Mouse (Mus musculus) embryo, embryonic 11 days (tissue): ENCODE measurements around the gene Syn3.

Experiments
- DNase-seq: peaks from one replicate; pipeline ENCODE4 v3.0.0-alpha.2; 2015

Syn3 gene

GRCm38 (mm10) chr10:86302761-86303494 lies 195.8 kb downstream of the Syn3 start:
- DNase-seq, result peak; percentile 74

DNA sequence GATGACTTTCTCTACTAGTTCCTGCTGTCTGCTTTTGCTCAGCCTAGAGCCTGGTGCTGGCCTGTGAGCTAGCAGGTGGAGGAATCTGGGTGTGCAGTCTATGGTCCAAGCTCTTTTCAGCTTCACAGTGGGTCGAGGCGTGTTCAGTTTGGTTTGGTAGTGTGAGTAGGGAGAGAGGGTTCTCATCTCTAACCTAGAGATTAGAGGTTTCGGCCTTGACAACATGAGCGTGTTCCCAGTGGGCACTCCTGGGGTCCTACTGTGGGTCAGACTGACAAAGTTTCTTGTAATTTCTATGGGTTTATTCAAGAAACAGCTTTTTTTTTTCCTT lies 196.4 kb downstream of the Syn3 start:
- no peak for DNase-seq

- DNase-seq, result no peak
Observed at GRCm38 (mm10) chr10:86301593-86302317, 196.9 kb downstream of the Syn3 start.

GRCm38 (mm10) chr10:86301117-86301490 lies 197.6 kb downstream of the Syn3 start:
- DNase-seq, result peak; percentile 37

GRCm38 (mm10) chr10:86300293-86301116 lies 198.2 kb downstream of the Syn3 start, which contains the start of gene Timp3:
Timp3 (plus strand) TSS chr10:86300372.
- peak; percentile 90 for DNase-seq

DNA sequence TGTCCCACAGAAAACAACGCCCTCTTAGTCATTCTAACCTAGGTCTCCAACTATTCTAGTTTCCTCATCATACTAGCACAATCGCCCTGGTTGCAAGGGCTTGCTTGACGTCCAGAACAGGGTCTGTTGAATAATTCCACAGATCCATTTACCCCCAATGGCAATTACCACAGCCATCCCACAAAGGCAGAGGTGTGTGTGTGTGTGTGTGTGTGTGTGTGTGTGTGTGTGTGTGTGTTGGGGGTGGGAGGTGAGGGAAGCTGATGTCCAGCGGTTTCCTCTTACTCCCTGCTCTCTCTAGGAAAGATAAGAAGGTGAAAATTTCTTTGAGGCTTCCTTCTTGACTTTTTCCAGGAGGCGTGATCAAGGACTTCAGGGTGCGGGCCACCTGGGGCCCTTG lies 198.9 kb downstream of the Syn3 start:
- DNase-seq, result no peak

GRCm38 (mm10) chr10:86298326-86298725 lies 200.4 kb downstream of the Syn3 start:
- no peak for DNase-seq

DNA sequence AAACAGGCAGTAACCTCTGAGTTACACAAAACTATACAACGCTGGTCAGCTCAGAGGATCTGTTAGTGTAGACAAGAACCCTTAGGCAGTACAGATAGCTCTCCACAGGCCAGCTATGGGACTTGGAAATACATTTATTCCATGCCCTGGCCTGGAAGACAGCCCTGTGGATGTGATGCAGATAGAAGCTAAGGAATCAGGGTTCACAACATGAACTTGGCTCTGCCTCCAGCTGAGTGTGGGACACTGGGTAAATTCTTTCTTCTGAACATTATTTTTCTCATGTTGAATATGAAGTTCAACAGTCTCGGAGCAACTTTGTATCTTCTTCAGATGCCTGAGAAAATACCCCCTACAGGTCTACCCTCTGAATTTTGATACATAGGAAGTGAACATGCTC lies 201.4 kb downstream of the Syn3 start:
- no peak for DNase-seq

GRCm38 (mm10) chr10:86296111-86296510 lies 202.6 kb downstream of the Syn3 start:
- peak; percentile 84 for DNase-seq

GRCm38 (mm10) chr10:86295454-86296098 lies 203.1 kb downstream of the Syn3 start:
- DNase-seq, result peak; percentile 76

DNA sequence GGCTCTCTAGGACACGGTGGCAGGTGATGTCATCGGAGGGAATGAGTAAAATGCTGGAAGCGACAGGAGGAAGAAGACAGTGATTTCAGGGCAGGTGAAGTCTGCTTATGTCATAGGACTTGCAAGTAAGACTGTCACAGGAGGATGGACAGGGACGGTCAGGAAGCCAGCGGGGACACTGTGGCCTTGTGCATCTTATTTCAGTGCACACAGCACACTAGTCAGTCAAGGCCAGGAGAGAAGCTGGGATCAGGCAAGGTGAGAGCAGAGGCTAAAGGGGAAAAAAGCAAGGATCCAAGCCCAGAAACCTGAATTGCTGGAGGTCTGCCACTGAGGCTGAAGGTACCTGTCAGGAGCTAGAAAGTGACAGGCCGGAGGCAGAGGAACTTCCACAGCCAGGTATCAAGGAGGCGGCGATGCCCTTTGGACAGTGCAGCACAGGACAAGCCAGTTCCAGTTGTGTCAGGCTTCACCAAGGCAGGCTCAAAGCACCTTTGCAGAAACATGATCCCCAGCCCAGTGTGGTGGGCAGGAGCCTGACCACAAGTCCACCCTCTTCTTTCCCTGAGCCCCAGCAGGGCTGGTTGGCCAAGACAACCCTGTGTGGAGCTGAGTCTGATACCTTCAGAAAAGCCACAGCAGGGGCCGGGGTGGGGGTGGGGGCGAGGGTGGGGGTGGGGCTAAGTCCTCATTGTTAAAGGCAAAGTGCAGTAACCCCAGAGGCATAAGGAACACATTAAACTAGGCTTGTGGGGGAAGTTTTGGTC lies 203.9 kb downstream of the Syn3 start:
- peak; percentile 57 for DNase-seq

DNA sequence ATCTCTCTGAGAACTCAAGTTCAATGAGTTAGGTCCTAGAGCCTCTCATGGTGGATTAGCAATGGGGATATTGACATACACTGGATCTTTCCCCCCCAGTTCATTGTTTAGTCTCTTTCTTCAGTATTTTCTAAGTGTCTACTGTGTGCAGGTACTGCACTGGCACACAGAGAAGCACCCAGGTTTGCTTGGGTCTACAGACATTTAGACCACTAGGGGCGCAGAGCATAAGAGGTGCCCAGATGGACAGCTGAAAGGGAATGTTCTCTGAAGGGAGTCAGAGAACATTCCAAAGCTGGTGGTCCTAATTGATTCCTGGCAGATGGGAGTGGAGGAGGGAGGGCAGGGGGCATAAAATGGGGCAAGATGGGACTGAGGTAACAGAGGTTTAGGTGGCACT lies 204.8 kb downstream of the Syn3 start:
- DNase-seq, result no peak

- DNase-seq, result no peak
Observed at GRCm38 (mm10) chr10:86290109-86290771, 208.5 kb downstream of the Syn3 start.

GRCm38 (mm10) chr10:86286508-86286907 lies 212.2 kb downstream of the Syn3 start:
- no peak for DNase-seq

- no peak for DNase-seq
Observed at GRCm38 (mm10) chr10:86281238-86281637, 217.5 kb downstream of the Syn3 start.

- no peak for DNase-seq
Observed at GRCm38 (mm10) chr10:86279579-86280168, 219.0 kb downstream of the Syn3 start.

- DNase-seq, result peak; percentile 34
Observed at GRCm38 (mm10) chr10:86278481-86278880, 220.2 kb downstream of the Syn3 start.

DNA sequence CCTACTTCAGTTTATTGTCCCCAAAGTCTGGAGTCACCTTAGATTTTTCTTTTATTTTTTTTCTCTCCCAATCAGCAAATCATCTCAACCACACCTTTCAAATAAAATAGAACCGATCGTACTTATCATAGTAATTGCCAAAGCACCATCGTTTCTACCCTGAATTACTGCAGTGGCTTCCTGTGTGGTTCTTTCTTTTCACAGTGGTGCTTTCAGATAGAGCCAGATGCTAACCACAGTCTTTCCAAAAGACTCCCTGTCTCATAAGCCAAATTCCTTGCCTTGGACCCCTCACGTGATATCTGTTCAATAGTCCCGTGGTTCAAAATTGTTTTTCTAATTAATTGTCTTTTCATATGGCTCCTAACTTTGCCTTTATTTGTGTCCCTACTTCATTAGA lies 221.4 kb downstream of the Syn3 start:
- no peak for DNase-seq

GRCm38 (mm10) chr10:86275585-86275984 lies 223.1 kb downstream of the Syn3 start:
- DNase-seq, result no peak

DNA sequence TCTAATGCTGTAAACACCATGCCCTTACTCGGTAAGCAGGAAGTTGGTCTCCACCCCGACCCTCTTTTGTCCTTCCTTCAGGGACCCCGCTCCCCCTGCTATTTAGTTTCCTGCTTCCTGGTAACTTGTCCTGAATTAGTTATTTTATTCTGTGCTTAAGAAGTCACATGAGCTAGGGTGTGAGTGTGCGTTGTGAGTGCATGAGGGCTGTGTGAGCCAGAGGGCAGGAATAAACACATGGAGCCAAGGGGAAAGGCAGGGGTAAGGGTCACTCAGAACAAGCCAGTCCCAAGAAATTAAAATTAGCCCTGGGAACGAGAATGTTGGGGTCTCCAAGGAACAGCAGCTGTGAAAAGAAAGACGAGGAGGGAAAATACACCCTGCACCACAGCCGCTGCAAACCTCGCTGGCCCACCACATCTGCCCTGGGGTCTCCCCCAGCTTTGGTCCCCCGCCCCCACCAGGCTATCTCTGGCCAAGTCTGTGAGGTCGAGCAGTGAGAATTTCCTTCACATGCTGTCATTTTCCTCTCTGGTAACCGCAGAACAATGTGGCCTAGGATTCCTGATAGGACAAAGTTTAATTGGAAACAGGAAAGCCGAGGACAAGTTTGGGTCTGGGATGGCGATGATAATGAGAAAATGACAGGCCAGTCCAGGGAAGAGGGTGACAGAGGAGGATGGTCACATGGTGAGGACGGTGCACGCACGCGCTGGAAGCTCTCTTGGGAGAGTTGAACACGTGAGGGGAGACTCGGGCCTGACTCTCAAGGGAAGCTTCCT lies 225.1 kb downstream of the Syn3 start:
- DNase-seq, result peak; percentile 35

- DNase-seq, result no peak
Observed at GRCm38 (mm10) chr10:86272826-86273225, 225.9 kb downstream of the Syn3 start.
